Mouse (Mus musculus) liver, adult 2 months (tissue): Measurements from ENCODE around the gene Ptgfrn.

Experiments
- CTCF ChIP-seq: fragments of 200-500 bp; IDR thresholded peaks from 2 replicates; pipeline ENCODE4 v1.5.1; 2011; ENCODE audit warnings: low read depth, low read length, control low read depth
- POLR2A ChIP-seq: fragments of 200-500 bp; IDR thresholded peaks from 2 replicates; pipeline ENCODE4 v1.6.1; 2011; ENCODE audit warnings: low read length, control low read depth; ENCODE audit not compliant: insufficient read depth; ENCODE audit errors: extremely low read depth

DNA sequence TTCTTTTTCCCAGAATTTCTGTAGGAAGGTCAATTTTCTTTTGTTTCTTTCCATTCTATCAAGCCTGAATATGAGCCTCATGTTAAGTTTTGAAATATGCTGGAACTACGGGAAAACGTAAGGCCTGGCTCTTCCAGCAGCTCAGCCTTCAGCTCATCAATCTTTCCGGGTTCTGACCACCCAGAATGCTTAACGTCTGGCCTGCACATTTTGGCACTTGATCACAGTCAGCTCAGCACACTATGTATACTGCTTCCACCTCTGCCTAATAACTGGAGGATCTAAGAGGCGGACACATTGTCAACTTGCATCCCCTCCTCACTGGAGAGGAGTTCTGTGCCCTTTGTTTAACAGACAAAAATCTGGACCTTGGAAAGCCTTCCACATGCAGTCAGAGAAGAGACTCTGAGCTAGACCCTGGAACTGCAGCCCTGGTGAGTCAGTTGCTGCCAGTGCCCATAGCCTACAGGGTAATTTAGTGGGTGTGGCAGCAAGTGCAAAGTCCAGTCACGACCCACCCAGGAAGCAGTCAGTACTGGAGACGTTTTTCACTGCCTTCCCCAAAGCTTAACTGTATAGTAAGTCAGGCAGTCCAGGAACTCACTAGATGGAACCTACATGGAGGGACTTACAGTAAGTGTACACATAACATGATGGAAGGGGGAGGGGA is 1.9 kb upstream of the Ptgfrn start:
- TF ChIP-seq CTCF (no peak), POLR2A (no peak)
